11 mouse cellular contexts compared by ENCODE assay signal in genomic region chr10:67193003-67193652, GRCm38 (mm10).
DNase-seq lines count a peak whose midpoint lies in the region; ATAC-seq lines count a peak whose summit lies in the region.
"Had no signal": no experiment of that assay in that cellular context is flagged by ENCODE, and none has a peak within 500 bp of the region (broad histone marks: within the 10 kb centered on the region; RNA-seq: fewer than 3 reads in every experiment).

No protein-coding gene starts in this region.

- peaks cover 25% of the 10 kb centered on the region for H3K4me1 ChIP-seq in embryonic facial prominence, embryonic 15.5 days
- peaks cover 8% of the 10 kb centered on the region for H3K4me1 ChIP-seq in limb, embryonic 10.5 days

- peaks cover 4% of the 10 kb centered on the region for H3K36me3 ChIP-seq in embryonic facial prominence, embryonic 15.5 days
- H3K36me3 ChIP-seq in limb, embryonic 10.5 days: peaks cover 40% of the 10 kb centered on the region

- peak; percentile 13 for DNase-seq in adrenal gland, postnatal 14 days
- no peak for DNase-seq in adrenal gland, adult 8-10 months
- peak; percentile 46 to 56 for DNase-seq in kidney, postnatal 25 days
- DNase-seq in kidney, adult 9 months: no peak
- peak; percentile 85 for DNase-seq in lung, postnatal 36 days
- DNase-seq in limb, embryonic 10.5 days (ENCODE audit: low spot score): no peak
- no peak for DNase-seq in layer of hippocampus, postnatal 10 days (ENCODE audit: low spot score in 2 of 2)

- no peak overlapping the region for H3K9ac ChIP-seq in embryonic facial prominence, embryonic 15.5 days
- H3K9ac ChIP-seq: limb, embryonic 15.5 days had no signal

- no peak overlapping the region for H3K4me3 ChIP-seq in embryonic facial prominence, embryonic 15.5 days (replicated peaks)
- H3K4me3 ChIP-seq in limb, embryonic 10.5 days: no peak overlapping the region
- H3K4me3 ChIP-seq: heart, embryonic 10.5 days; limb, embryonic 15.5 days had no signal

- no peaks in the 10 kb centered on the region for H3K9me3 ChIP-seq in embryonic facial prominence, embryonic 15.5 days (replicated peaks)
- no peaks in the 10 kb centered on the region for H3K9me3 ChIP-seq in limb, embryonic 10.5 days (replicated peaks)
- H3K9me3 ChIP-seq: heart, embryonic 10.5 days; limb, embryonic 15.5 days had no signal

- 0 out of 2 replicates have a peak overlapping the region, but pooled peaks have one; percentile 9 for H3K27ac ChIP-seq in embryonic facial prominence, embryonic 15.5 days (replicated peaks)
- H3K27ac ChIP-seq in limb, embryonic 10.5 days: no peak overlapping the region
- H3K27ac ChIP-seq: heart, embryonic 10.5 days; kidney, postnatal 0 days; limb, embryonic 15.5 days had no signal

- 50% methylated on average over 3 of the region's 3 CpGs for WGBS in embryonic facial prominence, embryonic 15.5 days
- WGBS in limb, embryonic 10.5 days: 70% methylated on average over 3 of the region's 3 CpGs

- ATAC-seq in embryonic facial prominence, embryonic 15.5 days (ENCODE audit: insufficient number of reproducible peaks, low FRiP score, low TSS enrichment, low read depth): no peak

- no peaks in the 10 kb centered on the region for H3K27me3 ChIP-seq in embryonic facial prominence, embryonic 15.5 days
- no peaks in the 10 kb centered on the region for H3K27me3 ChIP-seq in limb, embryonic 10.5 days (ENCODE audit: low read depth, poor library complexity, severe bottlenecking)
- H3K27me3 ChIP-seq: limb, embryonic 15.5 days had no signal

- H3K4me2 ChIP-seq in embryonic facial prominence, embryonic 15.5 days (replicated peaks): no peak overlapping the region
- H3K4me2 ChIP-seq: limb, embryonic 15.5 days had no signal

Comparison
In these comparisons a context has a peak if more than half of its experiments do, and no peak if none do; other contexts are left out.
1. DNase-seq: peak in adrenal gland, postnatal 14 days (single experiment), kidney, postnatal 25 days (2 of 2) and lung, postnatal 36 days (single experiment); none in adrenal gland, adult 8-10 months (single experiment), kidney, adult 9 months (single experiment), limb, embryonic 10.5 days (single experiment) and layer of hippocampus, postnatal 10 days (0 of 2).